Mouse (Mus musculus) stomach, embryonic 14.5 days (tissue): Measurements from ENCODE around the gene Dgkk. TPM values are rescaled to one million over a fixed set of nuclear protein-coding genes. Genes with fewer than 3 reads are reported as not detected.
"Not testable (repeated sequence)": the region's sequence is repeated elsewhere in the genome, so short reads cannot be mapped to it uniquely, and the experiment has no call there.

Experiments
- ATAC-seq: fragments of 200-750 bp; cut with Nextera tagmentation; 2 replicates; pipeline ENCODE4 v1.8.0; 2017; ENCODE audit warnings: low read depth, moderate TSS enrichment; ENCODE audit not compliant: insufficient number of reproducible peaks, insufficient read depth, low FRiP score
- H3K27ac ChIP-seq: fragments of 300-500 bp; sonication (generic); 2 replicates; pipeline ENCODE4 v1.5.1; 2014; ENCODE audit warnings: mild to moderate bottlenecking, low read length, moderate library complexity, mixed read lengths
- H3K27me3 ChIP-seq: fragments of 300-500 bp; sonication (generic); 2 replicates; pipeline ENCODE4 v1.6.1; 2014; ENCODE audit warnings: low read length, control low read depth, mixed read lengths; ENCODE audit not compliant: control insufficient read depth, insufficient read depth
- H3K36me3 ChIP-seq: fragments of 300-500 bp; sonication (generic); 2 replicates; pipeline ENCODE4 v1.6.1; 2014; ENCODE audit warnings: mild to moderate bottlenecking, control low read depth, low read length, moderate library complexity, mixed read lengths; ENCODE audit not compliant: control insufficient read depth, insufficient read depth
- H3K4me1 ChIP-seq: fragments of 300-500 bp; sonication (generic); 2 replicates; pipeline ENCODE4 v1.6.1; 2014; ENCODE audit warnings: low read length, control low read depth, mixed read lengths; ENCODE audit not compliant: control insufficient read depth, insufficient read depth
- H3K4me2 ChIP-seq: fragments of 300-500 bp; sonication (generic); replicated peaks from 2 replicates; pipeline ENCODE4 v1.6.1; 2014; ENCODE audit warnings: low read depth, low read length, control low read depth
- H3K4me3 ChIP-seq: fragments of 300-500 bp; sonication (generic); 2 replicates; pipeline ENCODE4 v1.5.1; 2014; ENCODE audit warnings: low read depth, low read length, control low read depth
- H3K9ac ChIP-seq: fragments of 300-500 bp; sonication (generic); replicated peaks from 2 replicates; pipeline ENCODE4 v1.6.1; 2014; ENCODE audit warnings: low read depth, mild to moderate bottlenecking, control low read depth, low read length, moderate library complexity, mixed read lengths
- H3K9me3 ChIP-seq: fragments of 300-500 bp; sonication (generic); 2 replicates; pipeline ENCODE4 v1.6.1; 2016; ENCODE audit warnings: low read depth, low read length, control low read depth; ENCODE audit not compliant: control insufficient read depth
- WGBS: fragments of 180-500 bp; shearing (Covaris S2); extraction: QIAGEN DNeasy Blood & Tissue Kit; methylation state at CpG from one replicate; pipeline ENCODE4 v1.1.7; 2014; 5-methylcytosine and 5-hydroxymethylcytosine counted together
- polyA plus RNA-seq: library from polyadenylated mRNA; unstranded; fragments of >200 nt; fragmentation: Nextera tagmentation; extraction: Ambion mirVana; gene quantifications from 2 replicates; pipeline ENCODE4 v1.2.1, GENCODE M21; 2014

Gene Dgkk
- polyA plus RNA-seq = 0.12 and 0.52 TPM in 2 replicates

DNA sequence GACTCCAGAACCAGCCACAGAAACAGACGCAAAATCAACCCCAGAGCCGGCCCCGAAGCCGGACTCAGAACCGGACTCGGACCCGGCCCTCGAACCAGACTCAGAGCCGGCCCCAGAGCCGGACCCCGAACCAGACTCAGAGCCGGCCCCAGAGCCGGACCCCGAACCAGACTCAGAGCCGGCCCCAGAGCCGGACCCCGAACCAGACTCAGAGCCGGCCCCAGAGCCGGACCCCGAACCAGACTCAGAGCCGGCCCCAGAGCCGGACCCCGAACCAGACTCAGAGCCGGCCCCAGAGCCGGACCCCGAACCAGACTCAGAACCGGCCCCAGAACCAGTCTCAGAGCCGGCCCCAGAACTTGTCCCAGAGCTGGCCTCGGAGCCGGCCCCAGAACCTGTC lies at the start of gene Dgkk:
Dgkk (plus strand) TSS at position 301 of the 400 bp plus-strand sequence.
- peak within 1 kb of the TSS; percentile 40 for H3K4me2 ChIP-seq
- 51% methylated on average over 15 of the region's 30 CpGs for WGBS
- not testable (repeated sequence) for H3K27me3 ChIP-seq, ATAC-seq, H3K9ac ChIP-seq, H3K36me3 ChIP-seq, H3K27ac ChIP-seq, H3K4me1 ChIP-seq, H3K9me3 ChIP-seq
- peak within 1 kb of the TSS; percentile 22; the same call in 1 of the 2 replicates for H3K4me3 ChIP-seq

DNA sequence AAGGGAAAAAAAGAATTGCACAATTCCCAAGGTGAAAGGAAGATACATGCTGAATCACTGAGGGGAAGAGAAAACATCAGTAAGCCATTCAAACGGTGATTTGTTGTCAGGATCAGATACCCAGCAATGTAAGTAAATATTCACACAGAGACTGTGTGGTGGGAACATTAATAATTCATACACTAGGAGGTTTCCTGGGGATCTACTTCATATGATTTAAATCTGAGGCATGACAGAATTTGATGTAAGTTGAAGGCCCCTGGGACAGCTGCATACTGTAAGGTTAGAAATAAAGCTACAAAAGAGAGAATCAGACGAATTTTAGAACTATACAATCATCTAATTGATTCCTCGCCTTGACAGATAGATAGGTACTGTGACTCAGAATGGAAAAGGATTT lies 45.1 kb upstream of the Dgkk start:
- H3K4me2 ChIP-seq = no peak overlapping the region
- H3K9ac ChIP-seq = no peak overlapping the region
- no peaks in the 10 kb centered on the region for H3K9me3 ChIP-seq
- no peaks in the 10 kb centered on the region for H3K27me3 ChIP-seq
- no peaks in the 10 kb centered on the region for H3K36me3 ChIP-seq
- no peak overlapping the region for H3K27ac ChIP-seq
- H3K4me1 ChIP-seq = no peaks in the 10 kb centered on the region
- no peak for ATAC-seq
- no peak overlapping the region for H3K4me3 ChIP-seq
- 60% methylated on average over 3 of the region's 3 CpGs for WGBS

DNA sequence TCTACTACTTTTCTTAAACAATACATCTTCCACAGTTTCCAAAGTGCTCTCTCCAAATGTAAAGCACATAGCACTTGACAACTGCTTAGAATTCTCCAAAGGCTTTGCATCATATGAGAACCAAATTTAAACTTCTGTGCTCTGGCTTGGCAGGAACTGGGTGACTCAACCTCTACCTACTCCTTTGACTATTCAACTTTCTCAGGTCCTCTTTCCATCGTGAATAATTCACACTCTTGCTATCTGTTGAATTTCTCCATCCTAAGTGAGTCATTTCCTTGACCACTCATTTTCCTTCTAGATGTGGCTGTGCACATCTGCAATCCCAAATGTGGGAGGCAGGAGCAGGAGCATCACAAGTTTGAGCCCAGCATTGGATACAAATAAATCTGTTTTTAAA lies 28.4 kb upstream of the Dgkk start:
- Histone ChIP-seq H3K36me3 (no peaks in the 10 kb centered on the region), H3K9ac (no peak overlapping the region), H3K4me2 (no peak overlapping the region), H3K4me3 (no peak overlapping the region), H3K27ac (no peak overlapping the region), H3K27me3 (no peaks in the 10 kb centered on the region), H3K4me1 (no peaks in the 10 kb centered on the region), H3K9me3 (no peaks in the 10 kb centered on the region)
- ATAC-seq = no peak
- 67% methylated on average over 1 of the region's 1 CpGs for WGBS

DNA sequence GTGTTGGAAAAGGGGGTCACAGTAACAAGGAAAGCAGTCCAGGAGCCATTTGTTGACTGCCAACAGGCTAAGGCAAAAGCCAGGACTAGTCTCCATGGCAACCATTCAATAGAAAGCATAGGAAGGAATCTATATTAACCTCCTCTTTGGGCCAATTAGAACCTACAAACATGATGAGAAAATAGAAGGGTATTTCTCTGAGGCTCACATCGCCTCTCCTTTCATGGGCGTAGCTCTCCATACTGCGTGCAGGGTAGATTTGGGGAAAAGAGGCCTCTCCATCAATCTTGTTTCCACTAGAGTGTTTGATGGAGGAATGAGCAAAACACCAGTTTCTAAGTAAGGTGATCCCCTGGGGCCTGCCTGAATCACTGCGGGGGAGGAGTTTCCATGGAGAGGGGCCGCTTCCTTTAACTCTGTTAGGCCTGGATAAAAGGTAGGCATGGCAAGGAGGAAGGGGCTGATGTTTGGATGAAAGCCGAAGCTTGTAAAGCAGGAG lies 27.5 kb upstream of the Dgkk start:
- Histone ChIP-seq H3K36me3 (no peaks in the 10 kb centered on the region), H3K27ac (no peak overlapping the region), H3K4me3 (no peak overlapping the region), H3K27me3 (no peaks in the 10 kb centered on the region), H3K9ac (no peak overlapping the region), H3K4me1 (no peaks in the 10 kb centered on the region), H3K9me3 (no peaks in the 10 kb centered on the region), H3K4me2 (no peak overlapping the region)
- WGBS = 37% methylated on average over 6 of the region's 6 CpGs
- ATAC-seq = no peak

DNA sequence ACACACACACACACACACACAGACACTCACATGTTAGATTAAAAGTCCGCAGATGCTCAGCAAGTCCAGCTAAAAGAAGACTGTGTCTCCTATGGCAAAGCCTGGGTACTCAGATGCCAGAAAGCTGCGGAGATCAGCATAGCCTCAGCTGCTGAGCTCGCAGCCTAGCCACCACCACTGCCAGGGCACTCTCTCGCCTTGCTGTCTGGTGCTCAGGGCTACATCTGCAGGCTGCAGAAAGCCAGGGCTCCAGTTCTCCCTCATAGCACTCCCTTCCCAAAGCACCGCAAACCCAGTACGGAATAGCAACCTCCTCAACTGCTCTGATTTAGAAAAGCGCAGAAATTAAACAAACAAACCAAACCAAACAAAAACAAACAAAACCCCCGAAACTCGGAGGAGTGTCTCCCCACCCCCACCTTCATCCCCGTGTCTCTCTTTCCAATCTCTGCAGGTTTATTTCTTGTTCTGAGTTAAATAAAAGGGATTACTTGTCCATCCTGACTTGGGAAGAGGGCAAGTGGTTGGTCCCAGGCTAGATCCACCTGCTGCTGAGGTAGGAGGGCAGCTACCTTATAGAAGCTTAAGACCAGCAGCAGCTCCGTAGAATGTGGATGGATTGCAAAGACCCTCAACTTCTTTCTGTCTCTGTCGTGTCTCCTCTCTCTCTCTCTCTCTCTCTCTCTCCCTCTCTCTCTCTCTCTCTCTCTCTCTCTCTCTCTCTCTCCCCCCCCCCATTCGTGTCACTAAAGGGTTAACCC lies 1.4 kb upstream of the Dgkk start:
- Histone ChIP-seq H3K27ac (no peak overlapping the region), H3K4me1 (no peaks in the 10 kb centered on the region), H3K9me3 (no peaks in the 10 kb centered on the region), H3K27me3 (0 out of 2 replicates have a peak, but pooled peaks cover 2% of the 10 kb centered on the region), H3K36me3 (no peaks in the 10 kb centered on the region), H3K9ac (no peak overlapping the region), H3K4me3 (peak overlapping the region; percentile 22; the same call in 1 of the 2 replicates), H3K4me2 (peak overlapping the region; percentile 40)
- 20% methylated on average over 13 of the region's 13 CpGs for WGBS
- ATAC-seq = no peak

DNA sequence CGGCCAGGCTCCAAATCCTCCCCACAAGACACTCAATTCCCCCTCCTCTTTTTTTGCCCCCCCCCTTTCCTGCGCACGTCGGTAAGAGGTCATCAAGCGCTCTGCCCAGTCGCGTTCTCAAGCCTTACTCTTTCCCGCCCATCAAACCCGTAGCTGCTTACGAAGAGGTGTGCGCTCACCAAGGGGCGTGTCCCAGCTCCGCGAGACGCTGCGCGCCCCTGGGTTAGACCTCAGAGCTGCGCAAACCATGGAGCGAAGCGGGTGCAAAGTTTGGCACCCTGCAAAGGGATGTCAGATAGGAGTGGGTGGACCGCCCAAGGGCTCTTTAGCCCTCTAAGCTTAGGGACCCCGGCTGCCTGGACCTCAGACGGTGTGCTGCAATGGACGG lies 862 bp upstream of the Dgkk start:
- Histone ChIP-seq H3K4me3 (peak overlapping the region; percentile 22; the same call in 1 of the 2 replicates), H3K27me3 (0 out of 2 replicates have a peak, but pooled peaks cover 2% of the 10 kb centered on the region), H3K4me2 (peak overlapping the region; percentile 40), H3K9me3 (no peaks in the 10 kb centered on the region), H3K36me3 (no peaks in the 10 kb centered on the region), H3K9ac (no peak overlapping the region), H3K4me1 (no peaks in the 10 kb centered on the region), H3K27ac (no peak overlapping the region)
- peak; percentile 67 for ATAC-seq
- WGBS = 23% methylated on average over 24 of the region's 24 CpGs

DNA sequence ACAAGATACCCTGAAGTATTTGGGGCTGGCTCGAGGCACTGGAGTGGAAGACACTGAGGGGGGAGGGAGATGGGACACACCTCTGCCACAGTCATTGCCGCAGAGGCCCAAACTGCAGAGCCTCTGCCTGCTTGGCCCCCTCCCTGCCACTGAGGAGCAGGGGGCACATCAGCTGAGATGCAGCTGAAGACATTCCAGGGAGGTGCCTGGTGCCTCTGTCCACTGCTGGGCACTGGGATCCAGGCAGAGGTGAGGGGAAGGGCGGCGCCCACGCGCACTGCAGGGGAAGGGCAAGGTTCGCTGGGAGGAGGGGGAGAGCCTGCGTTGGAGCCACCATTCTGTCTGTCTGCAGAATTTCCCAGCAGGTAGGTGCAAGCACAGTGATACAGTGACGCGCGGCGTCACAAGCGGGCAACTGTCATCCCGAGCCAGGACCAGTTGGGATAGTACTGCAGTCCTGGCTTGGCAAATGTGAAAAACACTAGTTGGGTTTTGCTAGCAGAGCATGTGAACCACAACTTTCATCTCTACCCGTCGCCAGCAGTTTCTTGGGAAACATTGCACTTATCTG lies 948 bp downstream of the Dgkk start:
- Histone ChIP-seq H3K9me3 (no peaks in the 10 kb centered on the region), H3K36me3 (no peaks in the 10 kb centered on the region), H3K9ac (no peak overlapping the region), H3K27me3 (0 out of 2 replicates have a peak, but pooled peaks cover 2% of the 10 kb centered on the region), H3K4me2 (no peak overlapping the region), H3K4me3 (0 out of 2 replicates have a peak overlapping the region, but pooled peaks have one; percentile 12), H3K27ac (no peak overlapping the region), H3K4me1 (no peaks in the 10 kb centered on the region)
- ATAC-seq = no peak
- WGBS = 24% methylated on average over 13 of the region's 16 CpGs

DNA sequence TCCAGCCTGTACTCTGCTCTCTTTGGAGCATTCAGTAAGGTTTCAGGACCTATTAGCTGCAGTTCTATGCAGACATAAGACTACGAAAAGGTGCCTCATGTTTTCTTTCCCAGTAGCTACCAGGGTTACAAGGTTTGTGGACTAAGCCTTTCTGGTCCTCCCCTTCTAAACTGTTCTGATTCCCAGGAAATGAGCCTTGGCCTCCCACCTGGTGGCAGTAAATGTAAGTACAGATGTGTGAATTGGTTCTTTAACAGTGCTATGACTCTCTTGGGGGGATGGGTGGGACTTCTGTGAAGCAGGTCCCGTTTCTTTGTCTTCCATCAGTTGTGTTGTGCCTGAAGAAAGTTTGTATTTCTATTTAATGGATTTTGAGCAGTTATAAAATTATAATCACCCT lies 53.4 kb downstream of the Dgkk start:
- no peaks in the 10 kb centered on the region for H3K27me3 ChIP-seq
- H3K4me1 ChIP-seq = no peaks in the 10 kb centered on the region
- no peak overlapping the region for H3K9ac ChIP-seq
- no peak overlapping the region for H3K4me2 ChIP-seq
- no peak for ATAC-seq
- WGBS = 47% methylated on average over 2 of the region's 2 CpGs
- no peaks in the 10 kb centered on the region for H3K9me3 ChIP-seq
- no peak overlapping the region for H3K4me3 ChIP-seq
- H3K27ac ChIP-seq = no peak overlapping the region
- no peaks in the 10 kb centered on the region for H3K36me3 ChIP-seq
